Mouse (Mus musculus): ENCODE data around the gene Ptn. TPM values are rescaled to one million over a fixed set of nuclear protein-coding genes. Genes with fewer than 3 reads are reported as not detected.
A peak's percentile ranks its signal among the peaks of the same experiment; 100 is the strongest.

The Ptn gene
- polyA plus RNA-seq, 1 experiment from 2014 or later: 134 TPM

DNA sequence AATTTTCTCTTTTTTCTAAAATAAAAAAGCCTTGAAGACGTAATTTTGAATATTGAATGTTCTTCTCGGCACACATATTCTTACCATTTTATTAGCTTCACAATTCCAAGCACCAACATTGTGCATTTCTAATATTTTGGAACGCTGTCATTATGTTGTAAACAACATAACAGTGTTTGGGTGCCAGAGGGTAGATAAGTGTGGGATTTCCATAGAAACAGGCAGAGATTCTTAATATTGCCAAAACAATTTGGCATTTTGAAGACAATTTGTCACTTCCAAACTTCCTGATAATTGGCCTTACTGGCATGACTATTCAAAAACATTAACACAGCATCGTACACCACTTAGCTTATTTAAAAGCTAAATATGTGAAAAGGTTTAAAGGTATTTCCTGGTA, 119.1 kb downstream of the Ptn start:
- no peak for ATAC-seq (ENCODE audit: low read depth)
- Histone ChIP-seq H3K4me1 (replicated peaks; ENCODE audit: control insufficient read depth, insufficient read depth, low read length) (no peaks in the 10 kb centered on the region), H3K9me3 (ENCODE audit: control insufficient read depth, low read length) (no peaks in the 10 kb centered on the region), H3K4me2 (ENCODE audit: low read depth, low read length) (no peak overlapping the region), H3K27me3 (ENCODE audit: control insufficient read depth, insufficient read depth, low read depth, low read length) (no peaks in the 10 kb centered on the region), H3K4me3 (ENCODE audit: low read length) (no peak overlapping the region), H3K36me3 (ENCODE audit: control insufficient read depth, insufficient read depth, low read length) (no peaks in the 10 kb centered on the region), H3K9ac (ENCODE audit: low read length) (no peak overlapping the region), H3K27ac (ENCODE audit: low read length) (no peak overlapping the region)
- 74% methylated on average over 4 of the region's 4 CpGs for WGBS

DNA sequence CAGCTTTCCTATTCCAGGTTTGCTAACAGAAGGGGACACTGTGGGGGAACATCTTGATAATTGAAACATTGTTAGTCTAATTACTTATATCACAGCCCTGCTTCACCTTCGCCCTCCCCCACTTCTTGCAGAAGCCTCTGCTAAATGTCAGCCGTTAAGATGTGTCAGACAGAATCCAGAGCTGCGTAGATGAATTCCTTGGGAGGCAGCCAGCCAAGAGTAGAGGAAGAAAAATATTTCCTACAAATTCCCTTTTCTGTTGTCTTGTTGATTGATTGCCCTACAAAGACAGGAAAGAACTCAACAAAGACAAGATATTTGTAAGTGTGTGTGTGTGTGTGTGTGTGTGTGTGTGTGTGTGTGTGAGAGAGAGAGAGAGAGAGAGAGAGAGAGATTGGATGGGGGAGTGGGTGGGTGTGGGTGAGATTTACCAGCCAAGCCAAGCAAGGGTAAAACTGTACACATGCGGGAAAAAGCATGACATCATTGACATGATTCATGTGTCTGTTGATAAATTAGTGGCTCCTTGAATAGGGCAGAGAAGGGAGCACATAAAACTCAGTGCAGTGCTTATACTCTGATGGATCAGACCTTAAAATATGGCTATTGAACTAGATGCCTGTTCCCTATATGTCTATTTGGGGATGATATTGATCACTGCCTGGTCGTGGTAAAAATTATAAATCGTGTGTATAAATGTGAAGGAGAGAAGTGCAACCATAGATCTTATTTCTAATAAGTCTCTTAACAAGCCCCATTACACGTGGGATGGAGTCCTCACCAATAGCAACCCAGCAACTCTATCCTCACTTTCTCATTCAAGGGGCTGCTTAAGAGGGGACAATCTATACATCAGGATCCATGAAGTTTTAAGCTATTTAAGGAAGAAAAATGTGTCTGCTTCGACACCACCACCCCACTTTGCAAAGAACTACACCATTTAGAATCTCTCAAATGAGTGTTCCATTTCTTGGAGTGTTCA, 133.0 kb downstream of the Ptn start:
- Histone ChIP-seq H3K4me3 (ENCODE audit: low read length) (no peak overlapping the region), H3K4me2 (ENCODE audit: low read depth, low read length) (no peak overlapping the region), H3K36me3 (ENCODE audit: control insufficient read depth, insufficient read depth, low read length) (no peaks in the 10 kb centered on the region), H3K4me1 (replicated peaks; ENCODE audit: control insufficient read depth, insufficient read depth, low read length) (no peaks in the 10 kb centered on the region), H3K9me3 (ENCODE audit: control insufficient read depth, low read length) (no peaks in the 10 kb centered on the region), H3K27ac (ENCODE audit: low read length) (no peak overlapping the region), H3K9ac (ENCODE audit: low read length) (no peak overlapping the region), H3K27me3 (ENCODE audit: control insufficient read depth, insufficient read depth, low read depth, low read length) (no peaks in the 10 kb centered on the region)
- ATAC-seq (ENCODE audit: low read depth): peak; percentile 76
- 39% methylated on average over 8 of the region's 8 CpGs for WGBS

DNA sequence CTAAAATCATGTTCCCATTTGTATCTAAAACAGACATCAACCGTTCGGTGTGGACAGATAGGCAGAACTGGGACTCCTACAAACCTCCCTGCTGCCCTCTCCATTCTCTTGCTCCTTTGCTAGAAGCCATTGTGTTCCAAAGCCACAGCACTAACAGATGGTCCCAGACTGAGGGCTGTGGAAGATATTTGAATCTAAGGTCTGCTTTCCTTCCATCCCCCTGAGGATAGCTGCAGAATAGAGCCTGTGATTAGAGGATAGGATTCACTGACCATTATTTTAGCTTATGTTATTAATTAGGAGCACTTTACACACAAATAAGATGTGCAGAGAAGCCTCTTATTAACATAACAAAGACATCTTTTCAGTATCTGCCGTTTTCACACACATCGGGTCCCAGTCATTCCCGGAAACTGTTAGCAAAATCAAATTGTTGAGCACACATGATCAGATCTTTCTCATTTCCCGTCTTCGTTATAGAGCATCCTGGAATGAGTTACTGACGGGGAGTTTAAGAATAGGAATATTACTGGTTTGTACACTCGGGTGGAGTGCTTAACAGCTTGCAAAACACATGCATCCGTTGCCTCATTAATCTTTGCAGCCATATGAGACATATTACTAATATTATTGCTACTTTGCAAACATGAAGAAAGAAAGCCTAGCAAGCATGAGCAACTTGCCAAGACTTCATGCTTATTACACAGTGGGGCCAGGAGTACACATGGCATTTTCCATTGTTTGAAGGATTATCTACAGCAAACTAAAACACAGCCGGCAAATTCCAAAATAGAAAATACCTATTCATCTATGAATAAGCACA, 137.4 kb downstream of the Ptn start:
- Histone ChIP-seq H3K27me3 (ENCODE audit: control insufficient read depth, insufficient read depth, low read depth, low read length) (no peaks in the 10 kb centered on the region), H3K36me3 (ENCODE audit: control insufficient read depth, insufficient read depth, low read length) (no peaks in the 10 kb centered on the region), H3K9me3 (ENCODE audit: control insufficient read depth, low read length) (no peaks in the 10 kb centered on the region), H3K4me3 (ENCODE audit: low read length) (no peak overlapping the region), H3K27ac (ENCODE audit: low read length) (peak overlapping the region; percentile 25; the same call in 1 of the 2 replicates), H3K9ac (ENCODE audit: low read length) (no peak overlapping the region), H3K4me1 (replicated peaks; ENCODE audit: control insufficient read depth, insufficient read depth, low read length) (no peaks in the 10 kb centered on the region), H3K4me2 (ENCODE audit: low read depth, low read length) (no peak overlapping the region)
- ATAC-seq (ENCODE audit: low read depth): peak; percentile 59
- WGBS: 77% methylated on average over 11 of the region's 11 CpGs

DNA sequence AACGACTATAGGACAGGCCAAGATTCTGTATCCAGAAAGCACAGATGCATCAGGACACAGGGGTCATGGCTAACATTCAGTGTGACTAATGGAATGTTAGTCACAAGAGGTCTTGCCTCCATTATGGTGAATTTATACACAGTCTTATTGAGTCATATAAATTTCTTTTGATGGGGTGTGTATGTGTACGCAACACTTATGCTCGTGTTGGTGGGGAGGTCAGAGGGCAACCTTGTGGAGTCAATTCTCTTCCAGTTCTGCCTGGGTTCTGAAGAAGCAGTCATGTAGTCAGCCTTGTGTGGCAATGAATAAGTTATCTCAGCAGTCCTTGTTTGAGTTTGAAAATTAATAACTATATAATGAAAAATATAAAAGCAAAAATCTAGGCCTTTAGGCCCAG, 138.7 kb downstream of the Ptn start:
- no peaks in the 10 kb centered on the region for H3K9me3 ChIP-seq (ENCODE audit: control insufficient read depth, low read length)

More for the DNA sequence above, 138.7 kb downstream of the Ptn start:
- no peak overlapping the region for H3K4me2 ChIP-seq (ENCODE audit: low read depth, low read length)
- H3K9ac ChIP-seq (ENCODE audit: low read length): no peak overlapping the region
- no peaks in the 10 kb centered on the region for H3K36me3 ChIP-seq (ENCODE audit: control insufficient read depth, insufficient read depth, low read length)
- H3K27ac ChIP-seq (ENCODE audit: low read length): no peak overlapping the region
- H3K27me3 ChIP-seq (ENCODE audit: control insufficient read depth, insufficient read depth, low read depth, low read length): no peaks in the 10 kb centered on the region
- no peaks in the 10 kb centered on the region for H3K4me1 ChIP-seq (replicated peaks; ENCODE audit: control insufficient read depth, insufficient read depth, low read length)
- WGBS: 60% methylated on average over 3 of the region's 3 CpGs
- H3K4me3 ChIP-seq (ENCODE audit: low read length): no peak overlapping the region
- peak; percentile 41; the same call in 1 of the 2 replicates for ATAC-seq (ENCODE audit: low read depth)

Small RNAs within 50 kb of the gene (microRNA-seq; reads per million reads assigned to microRNA genes)
- not detected for gene Gm25111

Measured in lung, embryonic 16.5 days (tissue).